Comparison of ENCODE assay signal across 8 mouse cellular contexts in the genomic region with DNA sequence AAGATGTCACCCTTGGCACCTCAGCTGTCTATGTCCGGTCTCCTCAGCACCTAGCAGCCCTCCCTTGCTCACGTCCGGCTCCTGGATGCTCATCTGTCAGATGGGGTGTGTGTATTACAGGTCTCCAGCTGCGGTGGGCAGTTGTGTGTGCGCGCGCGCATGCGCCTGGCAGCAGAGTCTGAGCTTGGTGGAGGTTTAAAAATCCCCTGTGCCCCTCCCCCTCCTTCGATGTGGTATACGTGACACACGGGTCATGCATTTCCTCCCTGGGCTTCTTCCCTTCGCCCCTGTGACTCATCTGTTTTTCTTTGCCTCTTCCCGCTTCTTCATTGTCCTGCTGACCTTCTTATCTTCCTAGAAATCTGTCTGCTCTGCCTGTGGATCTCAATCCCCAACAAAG. TPM values are rescaled to one million over a fixed set of nuclear protein-coding genes. Genes with fewer than 3 reads are reported as not detected.
DNase-seq lines count a peak whose midpoint lies in the region; ATAC-seq and TF ChIP-seq lines count a peak whose summit lies in the region.

No protein-coding gene starts in this region.

- peak overlapping the region; percentile 48 for H3K4me2 ChIP-seq in heart, embryonic 14.5 days (ENCODE audit: low read length)
- peak overlapping the region; percentile 43 for H3K4me2 ChIP-seq in lung, embryonic 16.5 days (ENCODE audit: low read depth, low read length)

- in situ Hi-C loops in ES-E14 (cut with MboI; ENCODE audit: low sequenced_read_pairs in 2 of 2, unreplicated experiment in 2 of 2), result no loop called here

- H3K9me3 ChIP-seq in ES-E14 (ENCODE audit: control insufficient read depth, insufficient read depth, low read depth, low read length), result no peaks in the 10 kb centered on the region
- H3K9me3 ChIP-seq in heart, embryonic 14.5 days (ENCODE audit: control insufficient read depth, low read length), result no peaks in the 10 kb centered on the region
- no peaks in the 10 kb centered on the region for H3K9me3 ChIP-seq in lung, embryonic 16.5 days (ENCODE audit: control insufficient read depth, low read length)

- H3K27me3 ChIP-seq in heart, embryonic 14.5 days (ENCODE audit: control insufficient read depth, insufficient read depth, low read length), result no peaks in the 10 kb centered on the region
- H3K27me3 ChIP-seq in lung, embryonic 16.5 days (ENCODE audit: control insufficient read depth, insufficient read depth, low read depth, low read length), result no peaks in the 10 kb centered on the region

- peaks cover 2 to 9% of the 10 kb centered on the region in 2 experiments; a peak in 1 of 4 replicates for H3K4me1 ChIP-seq in ES-E14 (ENCODE audit: control insufficient read depth in 2 of 2, insufficient read depth in 2 of 2, low read length in 2 of 2, poor library complexity in 1 of 2)
- H3K4me1 ChIP-seq in heart, embryonic 14.5 days (ENCODE audit: control insufficient read depth in 2 of 2, insufficient read depth in 2 of 2, low read length in 2 of 2), result peaks cover 11 to 18% of the 10 kb centered on the region in 2 experiments
- H3K4me1 ChIP-seq in lung, embryonic 16.5 days (replicated peaks; ENCODE audit: control insufficient read depth, insufficient read depth, low read length), result no peaks in the 10 kb centered on the region

- DNase-seq in adrenal gland, postnatal 10 days, result peak; percentile 23
- DNase-seq in adrenal gland, postnatal 25 days, result no peak
- DNase-seq in ES-E14 (ENCODE audit: low read depth, low spot score), result no peak
- DNase-seq in skeletal muscle tissue, adult 2 months (ENCODE audit: low read depth, low spot score), result peak; percentile 20
- DNase-seq in testis, postnatal 10 days (ENCODE audit: low spot score), result no peak
- no peak for DNase-seq in gastrocnemius, postnatal 25 days

- H3K27ac ChIP-seq in ES-E14 (ENCODE audit: insufficient read depth, low read depth, low read length, poor library complexity, severe bottlenecking), result peak overlapping the region; percentile 93
- H3K27ac ChIP-seq in heart, embryonic 14.5 days (replicated peaks in 1 of 2; ENCODE audit: control insufficient read depth in 1 of 2, insufficient read depth in 1 of 2, low read depth in 2 of 2, low read length in 2 of 2), result peak overlapping the region; percentile 41 to 43; a peak in 2 of 4 replicates
- H3K27ac ChIP-seq in lung, embryonic 16.5 days (ENCODE audit: low read length), result peak overlapping the region; percentile 26; the same call in 1 of the 2 replicates

- peak overlapping the region; percentile 34 to 49 for H3K4me3 ChIP-seq in ES-E14 (ENCODE audit: insufficient read depth in 1 of 2, low read depth in 1 of 2, low read length in 2 of 2, poor library complexity in 1 of 2, severe bottlenecking in 1 of 2)
- H3K4me3 ChIP-seq in heart, embryonic 14.5 days (ENCODE audit: control insufficient read depth in 1 of 2, insufficient read depth in 1 of 2, low read depth in 1 of 2, low read length in 2 of 2), result no peak overlapping the region
- no peak overlapping the region for H3K4me3 ChIP-seq in lung, embryonic 16.5 days (ENCODE audit: low read length)

- WGBS in heart, embryonic 14.5 days, result 38% methylated on average over 14 of the region's 14 CpGs
- WGBS in lung, embryonic 16.5 days, result 21% methylated on average over 14 of the region's 14 CpGs

- H3K9ac ChIP-seq in ES-E14 (ENCODE audit: insufficient read depth, low read depth, low read length, poor library complexity, severe bottlenecking), result peak overlapping the region; percentile 67
- peak overlapping the region; percentile 41; the same call in 1 of the 2 replicates for H3K9ac ChIP-seq in heart, embryonic 14.5 days (ENCODE audit: low read length)
- no peak overlapping the region; the same call in 1 of the 2 replicates for H3K9ac ChIP-seq in lung, embryonic 16.5 days (ENCODE audit: low read length)

- ATAC-seq in heart, embryonic 14.5 days (ENCODE audit: insufficient number of reproducible peaks, insufficient read depth, low FRiP score, low read depth), result no peak
- ATAC-seq in lung, embryonic 16.5 days (ENCODE audit: low read depth), result peak; percentile 60

- no peaks in the 10 kb centered on the region for H3K36me3 ChIP-seq in ES-E14 (ENCODE audit: control insufficient read depth, insufficient read depth, low read length, poor library complexity, severe bottlenecking)
- no peaks in the 10 kb centered on the region for H3K36me3 ChIP-seq in heart, embryonic 14.5 days (ENCODE audit: control insufficient read depth, insufficient read depth, low read length)
- H3K36me3 ChIP-seq in lung, embryonic 16.5 days (ENCODE audit: control insufficient read depth, insufficient read depth, low read length), result no peaks in the 10 kb centered on the region

TF ChIP-seq in ES-E14, 5 proteins besides CTCF, POLR2A, EP300 and RAD21:
- TF ChIP-seq MAFK (IDR thresholded peaks at IDR 0.05; ENCODE audit: insufficient read depth, low read depth, low read length) (peak; percentile 60), ZC3H11A (IDR thresholded peaks at IDR 0.05; ENCODE audit: borderline replicate concordance, low read depth, low read length) (no peak)

RNA-seq across cellular contexts. Expression of a gene that starts 14.6 kb away (rescaled TPM):
- 10 to 100 TPM; 42.8 to 46.6 TPM for total RNA-seq in adrenal gland, postnatal 10 days (2021)
- total RNA-seq in adrenal gland, postnatal 25 days (2021), result 40.2 and 50.5 TPM in 2 replicates
- 47.9 and 57.7 TPM in 2 replicates for total RNA-seq in ES-E14 (2012; rRNA removed)
- 27.6 and 28.1 TPM in 2 replicates for polyA plus RNA-seq in heart, embryonic 14.5 days (2014; fragmentation: Nextera tagmentation; extraction: Ambion mirVana)
- polyA plus RNA-seq in lung, embryonic 16.5 days (2015; fragmentation: Nextera tagmentation; extraction: Ambion mirVana), result 26.7 and 28.4 TPM in 2 replicates
- total RNA-seq in gastrocnemius, postnatal 25 days (2021), result 10 to 100 TPM; 19.5 to 23.2 TPM

RNA-seq across cellular contexts. Expression of a gene that starts 16.4 kb away (rescaled TPM):
- total RNA-seq in adrenal gland, postnatal 10 days (2021), result 10 to 100 TPM in 1 of 2 experiments, 1 to 10 TPM in 1; 6.9 to 19.1 TPM
- total RNA-seq in adrenal gland, postnatal 25 days (2021), result 16.0 TPM in 1 of 2 replicates, not detected in the other
- not detected in 2 replicates for total RNA-seq in ES-E14 (2012; rRNA removed)
- polyA plus RNA-seq in heart, embryonic 14.5 days (2014; fragmentation: Nextera tagmentation; extraction: Ambion mirVana), result not detected in 2 replicates
- not detected in 2 replicates for polyA plus RNA-seq in lung, embryonic 16.5 days (2015; fragmentation: Nextera tagmentation; extraction: Ambion mirVana)
- total RNA-seq in gastrocnemius, postnatal 25 days (2021), result 1 to 10 TPM; 4.0 to 7.5 TPM

RNA-seq across cellular contexts. Expression of a gene that starts 35.8 kb away (rescaled TPM):
- total RNA-seq in adrenal gland, postnatal 10 days (2021), result 100 to 1,000 TPM; 121 to 199 TPM
- 194 and 214 TPM in 2 replicates for total RNA-seq in adrenal gland, postnatal 25 days (2021)
- 208 and 250 TPM in 2 replicates for total RNA-seq in ES-E14 (2012; rRNA removed)
- 69.6 and 71.5 TPM in 2 replicates for polyA plus RNA-seq in heart, embryonic 14.5 days (2014; fragmentation: Nextera tagmentation; extraction: Ambion mirVana)
- polyA plus RNA-seq in lung, embryonic 16.5 days (2015; fragmentation: Nextera tagmentation; extraction: Ambion mirVana), result 117 and 121 TPM in 2 replicates
- 100 to 1,000 TPM; 107 to 114 TPM for total RNA-seq in gastrocnemius, postnatal 25 days (2021)

RNA-seq across cellular contexts. Expression of a gene that starts 44.9 kb away (rescaled TPM):
- 10 to 100 TPM; 33.0 to 37.6 TPM for total RNA-seq in adrenal gland, postnatal 10 days (2021)
- total RNA-seq in adrenal gland, postnatal 25 days (2021), result 36.2 and 37.9 TPM in 2 replicates
- 39.1 and 59.4 TPM in 2 replicates for total RNA-seq in ES-E14 (2012; rRNA removed)
- polyA plus RNA-seq in heart, embryonic 14.5 days (2014; fragmentation: Nextera tagmentation; extraction: Ambion mirVana), result 41.5 and 45.9 TPM in 2 replicates
- polyA plus RNA-seq in lung, embryonic 16.5 days (2015; fragmentation: Nextera tagmentation; extraction: Ambion mirVana), result 40.3 and 44.2 TPM in 2 replicates
- total RNA-seq in gastrocnemius, postnatal 25 days (2021), result 10 to 100 TPM in 1 of 2 experiments, 1 to 10 TPM in 1; 9.9 to 11.2 TPM

RNA-seq across cellular contexts. Expression of a gene that starts 45.7 kb away (rescaled TPM):
- total RNA-seq in adrenal gland, postnatal 10 days (2021), result 1 to 10 TPM; 6.0 to 8.0 TPM
- total RNA-seq in adrenal gland, postnatal 25 days (2021), result 5.9 and 7.4 TPM in 2 replicates
- 7.9 and 8.5 TPM in 2 replicates for total RNA-seq in ES-E14 (2012; rRNA removed)
- 0.78 and 1.9 TPM in 2 replicates for polyA plus RNA-seq in heart, embryonic 14.5 days (2014; fragmentation: Nextera tagmentation; extraction: Ambion mirVana)
- 3.9 and 4.3 TPM in 2 replicates for polyA plus RNA-seq in lung, embryonic 16.5 days (2015; fragmentation: Nextera tagmentation; extraction: Ambion mirVana)
- 1 to 10 TPM in 1 of 2 experiments, under 1 TPM in 1; 0.87 to 1.1 TPM for total RNA-seq in gastrocnemius, postnatal 25 days (2021)

Comparison
In these comparisons a context has a peak if more than half of its experiments do, and no peak if none do; other contexts are left out.
1. DNase-seq: peak in adrenal gland, postnatal 10 days (single experiment) and skeletal muscle tissue, adult 2 months (single experiment); none in adrenal gland, postnatal 25 days (single experiment), ES-E14 (single experiment), testis, postnatal 10 days (single experiment) and gastrocnemius, postnatal 25 days (single experiment).
2. H3K27ac ChIP-seq: peak in every context shown above with its lines; median percentile 93 in ES-E14; 42 in heart, embryonic 14.5 days; 26 in lung, embryonic 16.5 days.
3. H3K4me3 ChIP-seq: peak in ES-E14 (2 of 2); none in heart, embryonic 14.5 days (0 of 2) and lung, embryonic 16.5 days (single experiment).